23 mouse cellular contexts compared by ENCODE assay signal in the genomic region with DNA sequence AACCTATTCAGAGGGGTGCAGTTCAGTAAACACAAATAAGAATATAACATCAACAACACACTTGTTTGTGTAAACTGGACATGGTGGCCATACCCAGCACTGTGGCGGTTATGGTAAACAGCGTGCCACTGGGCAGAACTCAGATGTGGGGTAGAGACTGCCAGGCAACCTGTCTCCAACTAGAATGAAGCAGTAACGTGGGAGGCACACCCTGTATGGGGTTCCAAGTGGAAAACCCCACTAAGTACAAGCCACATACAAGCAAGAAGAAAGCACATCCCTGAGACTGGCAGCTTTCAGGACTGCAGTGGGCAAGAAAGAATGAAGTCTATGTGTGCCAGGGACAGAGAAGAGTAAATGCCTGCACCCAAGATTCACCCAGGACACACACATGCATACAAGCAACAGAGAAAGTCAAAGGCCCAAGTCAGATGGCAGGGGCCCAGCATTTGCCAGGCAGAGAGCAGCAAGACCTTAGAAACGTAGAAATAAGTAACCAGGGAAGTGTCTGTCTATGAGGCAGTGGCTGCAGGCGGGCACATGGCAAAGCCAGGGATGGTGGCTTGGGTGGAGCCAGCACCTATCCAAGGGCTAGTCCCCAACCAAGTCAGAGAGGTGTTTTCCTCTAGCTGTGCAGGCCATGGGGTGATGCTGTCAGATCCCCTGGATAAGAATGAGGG. TPM values are rescaled to one million over a fixed set of nuclear protein-coding genes. Genes with fewer than 3 reads are reported as not detected.
"Had no signal": no experiment of that assay in that cellular context is flagged by ENCODE, and none has a peak within 500 bp of the region (broad histone marks: within the 10 kb centered on the region; RNA-seq: fewer than 3 reads in every experiment).

No protein-coding gene starts in this region.

- H3K4me3 ChIP-seq: limb, embryonic 12.5 days; limb, embryonic 15.5 days; midbrain, embryonic 12.5 days; midbrain, embryonic 15.5 days; neural tube, embryonic 12.5 days; neural tube, embryonic 15.5 days had no signal

- H3K4me1 ChIP-seq: limb, embryonic 12.5 days; limb, embryonic 15.5 days; midbrain, embryonic 12.5 days; midbrain, embryonic 15.5 days; neural tube, embryonic 12.5 days; neural tube, embryonic 15.5 days had no signal

- H3K27me3 ChIP-seq: limb, embryonic 12.5 days; limb, embryonic 15.5 days; midbrain, embryonic 12.5 days; midbrain, embryonic 15.5 days; neural tube, embryonic 12.5 days; neural tube, embryonic 15.5 days had no signal

- H3K4me2 ChIP-seq: limb, embryonic 12.5 days; limb, embryonic 15.5 days; liver, embryonic 11.5 days; lung, embryonic 14.5 days; midbrain, embryonic 12.5 days; midbrain, embryonic 15.5 days; neural tube, embryonic 12.5 days; neural tube, embryonic 15.5 days had no signal

- H3K36me3 ChIP-seq: limb, embryonic 12.5 days; limb, embryonic 15.5 days; midbrain, embryonic 12.5 days; midbrain, embryonic 15.5 days; neural tube, embryonic 12.5 days; neural tube, embryonic 15.5 days had no signal

- DNase-seq: kidney, postnatal 25 days; left cerebral cortex, postnatal 4 days; liver, postnatal 0 days; lung, embryonic 14.5 days; right cerebral cortex, adult 18-20 months; right cerebral cortex, postnatal 14 days; right cerebral cortex, postnatal 4 days; spleen, adult 18-20 months had no signal

- H3K27ac ChIP-seq: hindbrain, postnatal 0 days; kidney, postnatal 0 days; limb, embryonic 12.5 days; limb, embryonic 15.5 days; liver, embryonic 14.5 days; macrophage; midbrain, embryonic 12.5 days; midbrain, embryonic 15.5 days; neural tube, embryonic 12.5 days; neural tube, embryonic 15.5 days had no signal

- ATAC-seq: hindbrain, postnatal 0 days; inflammation-experienced regulatory T-cells, adult 6 months; intestine, embryonic 16.5 days; liver, postnatal 0 days; lung, postnatal 0 days; midbrain, embryonic 15.5 days had no signal

- H3K9ac ChIP-seq: limb, embryonic 12.5 days; limb, embryonic 15.5 days; liver, embryonic 14.5 days; liver, postnatal 0 days; lung, embryonic 14.5 days; midbrain, embryonic 12.5 days; midbrain, embryonic 15.5 days; neural tube, embryonic 12.5 days; neural tube, embryonic 15.5 days had no signal

- H3K9me3 ChIP-seq: limb, embryonic 12.5 days; limb, embryonic 15.5 days; midbrain, embryonic 12.5 days; midbrain, embryonic 15.5 days; neural tube, embryonic 12.5 days; neural tube, embryonic 15.5 days had no signal

RNA-seq across cellular contexts. Expression of gene Cd8a, which starts 1.0 kb away (rescaled TPM):
- polyA plus RNA-seq: hindbrain, postnatal 0 days; intestine, embryonic 16.5 days; limb, embryonic 15.5 days; liver, embryonic 11.5 days; liver, embryonic 14.5 days; lung, embryonic 14.5 days; midbrain, embryonic 12.5 days; midbrain, embryonic 15.5 days; neural tube, embryonic 12.5 days; neural tube, embryonic 15.5 days; stomach, embryonic 16.5 days had no signal

RNA-seq across cellular contexts. Expression of gene Cd8b1, which starts 49.6 kb away (rescaled TPM):
- polyA plus RNA-seq: hindbrain, postnatal 0 days; intestine, embryonic 16.5 days; limb, embryonic 12.5 days; limb, embryonic 15.5 days; liver, embryonic 11.5 days; liver, embryonic 14.5 days; liver, postnatal 0 days; lung, embryonic 14.5 days; midbrain, embryonic 12.5 days; midbrain, embryonic 15.5 days; neural tube, embryonic 12.5 days; neural tube, embryonic 15.5 days; stomach, embryonic 16.5 days had no signal

RNA-seq across cellular contexts. Expression of gene Smyd1, which starts 50.1 kb away (rescaled TPM):
- polyA plus RNA-seq: macrophage had no signal
